Mouse (Mus musculus) adrenal gland, adult (tissue): ENCODE data around the gene Frmpd2.

Source experiments
- DNase-seq, 2 experiments: peaks; one replicate each; pipeline ENCODE4 v3.0.0; 2022 to 2023; ENCODE audit warnings: low spot score in 1 of 2; ENCODE audit not compliant: inconsistent age in 2 of 2

The Frmpd2 gene

DNA sequence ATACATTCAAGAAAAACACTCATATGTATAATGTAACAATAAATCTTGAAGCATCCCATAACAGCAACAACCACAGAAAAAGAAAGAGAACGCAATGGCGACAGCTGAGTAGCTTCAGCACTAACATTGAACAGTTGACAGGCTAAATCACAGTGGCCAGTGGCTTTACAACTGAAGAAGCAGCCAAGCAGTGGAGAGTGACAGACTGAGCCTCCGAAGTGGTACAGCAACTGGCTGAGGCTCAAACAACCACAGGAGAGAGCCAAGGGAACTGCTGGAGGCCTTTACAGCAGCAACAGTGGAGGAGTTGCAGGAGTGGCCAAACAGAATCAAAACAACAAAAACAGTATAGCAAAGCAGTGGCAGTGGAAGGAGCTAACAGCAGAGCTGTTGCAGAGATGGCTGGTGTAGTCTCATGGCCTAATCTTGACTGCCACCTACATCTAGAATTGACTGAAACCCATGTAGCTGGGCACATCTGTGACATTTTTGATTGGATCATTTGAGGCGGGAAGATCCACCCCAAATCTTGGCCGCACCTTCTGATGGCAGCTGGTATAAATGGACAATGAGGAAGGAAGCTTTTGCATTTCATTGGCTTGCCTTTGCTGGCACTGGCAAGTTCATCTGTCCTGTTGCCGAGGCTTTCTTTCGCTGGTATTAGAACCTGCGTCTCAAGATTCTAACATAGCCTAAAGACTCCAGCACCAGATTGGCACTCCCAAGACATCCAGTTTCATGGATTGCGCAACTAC is 127.1 kb downstream of the Frmpd2 start:
- no peak for DNase-seq

GRCm38 (mm10) chr14:33607431-33607830 is 135.9 kb downstream of the Frmpd2 start:
- no peak for DNase-seq
